Comparison of ENCODE assay signal across 17 mouse cellular contexts in genomic region chr10:67607297-67608032, GRCm38 (mm10). TPM values are rescaled to one million over a fixed set of nuclear protein-coding genes. Genes with fewer than 3 reads are reported as not detected.
A peak's percentile ranks its signal among the peaks of the same experiment; 100 is the strongest.
DNase-seq lines count a peak whose midpoint lies in the region; ATAC-seq and TF ChIP-seq lines count a peak whose summit lies in the region.
"Had no signal": no experiment of that assay in that cellular context is flagged by ENCODE, and none has a peak within 500 bp of the region (broad histone marks: within the 10 kb centered on the region; RNA-seq: fewer than 3 reads in every experiment).

No protein-coding gene starts in this region.

- no peak for DNase-seq in lung, postnatal 25 days (ENCODE audit: low spot score)
- peak; percentile 18 for DNase-seq in MN1 (ENCODE audit: low spot score)
- DNase-seq in right cerebral cortex, postnatal 4 days = no peak
- DNase-seq in heart, adult 8-10 months (ENCODE audit: low spot score) = no peak
- DNase-seq: adrenal gland, adult 2 months; cerebellum, adult 9-11 months; gastrocnemius, postnatal 25 days; thymus, adult 2 months had no signal

- no peak for TF ChIP-seq POLR2A in embryonic fibroblast, embryonic 13.5 days (IDR thresholded peaks at IDR 0.05; ENCODE audit: low read depth, low read length)
- no peak for TF ChIP-seq POLR2A in myocyte (IDR thresholded peaks at IDR 0.05; ENCODE audit: insufficient read length, low read depth)

- H3ac ChIP-seq in myocyte (ENCODE audit: control insufficient read depth, insufficient read length) = no peak overlapping the region

- H3K9me3 ChIP-seq in lung, embryonic 15.5 days = no peaks in the 10 kb centered on the region
- no peaks in the 10 kb centered on the region for H3K9me3 ChIP-seq in intestine, postnatal 0 days (ENCODE audit: control insufficient read depth)
- H3K9me3 ChIP-seq: neural tube, embryonic 12.5 days had no signal

- ATAC-seq in lung, embryonic 15.5 days (ENCODE audit: borderline replicate concordance, extremely low read depth, low FRiP score, low TSS enrichment) = peak; percentile 46; the same call in 1 of the 2 replicates
- ATAC-seq in intestine, postnatal 0 days = no peak
- ATAC-seq: hindbrain, postnatal 0 days; midbrain, embryonic 16.5 days had no signal

- no peaks in the 10 kb centered on the region for H3K36me3 ChIP-seq in lung, embryonic 15.5 days
- no peaks in the 10 kb centered on the region for H3K36me3 ChIP-seq in myocyte (ENCODE audit: control insufficient read depth, insufficient read depth)
- H3K36me3 ChIP-seq in intestine, postnatal 0 days (ENCODE audit: control insufficient read depth, insufficient read depth) = no peaks in the 10 kb centered on the region
- H3K36me3 ChIP-seq: neural tube, embryonic 12.5 days had no signal

- H3K27ac ChIP-seq in lung, embryonic 15.5 days = peak overlapping the region; percentile 29; the same call in 1 of the 2 replicates
- H3K27ac ChIP-seq in embryonic fibroblast, embryonic 13.5 days (ENCODE audit: insufficient read depth, low read length) = peak overlapping the region; percentile 66
- no peak overlapping the region for H3K27ac ChIP-seq in intestine, postnatal 0 days (ENCODE audit: low read depth, low read length)
- H3K27ac ChIP-seq: hindbrain, postnatal 0 days; neural tube, embryonic 12.5 days had no signal

- H3K27me3 ChIP-seq in lung, embryonic 15.5 days = no peaks in the 10 kb centered on the region
- no peaks in the 10 kb centered on the region for H3K27me3 ChIP-seq in myocyte (ENCODE audit: control insufficient read depth, insufficient read depth, insufficient read length)
- H3K27me3 ChIP-seq in intestine, postnatal 0 days (replicated peaks; ENCODE audit: control insufficient read depth, insufficient read depth, low read length) = no peaks in the 10 kb centered on the region
- H3K27me3 ChIP-seq: neural tube, embryonic 12.5 days had no signal

- no peak overlapping the region for H3K4me3 ChIP-seq in lung, embryonic 15.5 days
- no peak overlapping the region for H3K4me3 ChIP-seq in embryonic fibroblast, embryonic 13.5 days (ENCODE audit: insufficient read depth, low read length)
- no peak overlapping the region for H3K4me3 ChIP-seq in myocyte
- no peak overlapping the region for H3K4me3 ChIP-seq in intestine, postnatal 0 days (ENCODE audit: low read depth, low read length)
- H3K4me3 ChIP-seq: neural tube, embryonic 12.5 days had no signal

- WGBS in lung, embryonic 15.5 days = 25% methylated on average over 9 of the region's 9 CpGs
- WGBS in intestine, postnatal 0 days = 49% methylated on average over 9 of the region's 9 CpGs

- no peak overlapping the region for H3K9ac ChIP-seq in lung, embryonic 15.5 days
- no peak overlapping the region for H3K9ac ChIP-seq in intestine, postnatal 0 days (ENCODE audit: low read depth, low read length)
- H3K9ac ChIP-seq: neural tube, embryonic 12.5 days had no signal

- H3K4me1 ChIP-seq in lung, embryonic 15.5 days = peaks cover 6% of the 10 kb centered on the region; the same call in 1 of the 2 replicates
- H3K4me1 ChIP-seq in embryonic fibroblast, embryonic 13.5 days (ENCODE audit: control insufficient read depth, insufficient read depth, low read length) = peaks cover 11% of the 10 kb centered on the region
- H3K4me1 ChIP-seq in intestine, postnatal 0 days (replicated peaks; ENCODE audit: control insufficient read depth, insufficient read depth, low read length) = no peaks in the 10 kb centered on the region
- H3K4me1 ChIP-seq: neural tube, embryonic 12.5 days had no signal

- TF ChIP-seq CTCF in embryonic fibroblast, embryonic 13.5 days (IDR thresholded peaks at IDR 0.05; ENCODE audit: borderline replicate concordance, insufficient read depth, low read length) = no peak
- no peak for TF ChIP-seq CTCF in intestine, postnatal 0 days (IDR thresholded peaks at IDR 0.05; ENCODE audit: low read depth)

- no peaks in the 10 kb centered on the region for H3K79me2 ChIP-seq in myocyte (ENCODE audit: control insufficient read depth, insufficient read depth)

- no peak overlapping the region for H3K4me2 ChIP-seq in lung, embryonic 15.5 days
- peak overlapping the region; percentile 86 for H3K4me2 ChIP-seq in myocyte (ENCODE audit: low read depth)
- no peak overlapping the region for H3K4me2 ChIP-seq in intestine, postnatal 0 days (replicated peaks; ENCODE audit: low read depth)
- H3K4me2 ChIP-seq: heart, embryonic 11.5 days; liver, embryonic 11.5 days; neural tube, embryonic 12.5 days had no signal

TF ChIP-seq in myocyte, 11 proteins besides CTCF, POLR2A, EP300 and RAD21:
- TF ChIP-seq CEBPB (IDR thresholded peaks at IDR 0.05; ENCODE audit: insufficient read depth, poor library complexity, severe bottlenecking) (peak; percentile 78), SRF (IDR thresholded peaks at IDR 0.05; ENCODE audit: control insufficient read depth, insufficient read length, low read depth) (no peak)

RNA-seq across cellular contexts. Expression of gene Ado, which starts 58.7 kb away (rescaled TPM):
- 61.5 and 64.6 TPM in 2 replicates for polyA plus RNA-seq in lung, embryonic 15.5 days (2015; fragmentation: Nextera tagmentation; extraction: Ambion mirVana)
- 24.7 and 25.2 TPM in 2 replicates for polyA plus RNA-seq in embryonic fibroblast, embryonic 13.5 days (2011; ENCODE audit: insufficient read length, low read depth, missing spikeins)
- 18.3 TPM for polyA plus RNA-seq in myocyte (2012; fragmentation: generic; extraction: Trizol)
- 17.4 and 18.5 TPM in 2 replicates for polyA plus RNA-seq in intestine, postnatal 0 days (2015; fragmentation: Nextera tagmentation; extraction: Ambion mirVana)
- total RNA-seq in heart, adult 8-10 months (2022) = 10 to 100 TPM; 15.7 to 18.4 (median 17.0) TPM
